Mouse (Mus musculus): ENCODE results near the gene Dip2c. TPM values are rescaled to one million over a fixed set of nuclear protein-coding genes. Genes with fewer than 3 reads are reported as not detected.

The Dip2c gene
- total RNA-seq (2022), result 10 to 100 TPM; 38.1 to 45.2 (median 41.7) TPM

GRCm38 (mm10) chr13:9276322-9276855 lies at the start of gene Dip2c:
Gene Dip2c, plus strand, starts transcription at chr13:9276528.
- DNase-seq (ENCODE audit: low spot score), result peak; percentile 86

GRCm38 (mm10) chr13:9227078-9227477 lies 49.2 kb upstream of the Dip2c start:
- no peak for DNase-seq (ENCODE audit: low spot score)

- no peak for DNase-seq (ENCODE audit: low spot score)
These were observed 38.8 kb upstream of the Dip2c start for GRCm38 (mm10) chr13:9237495-9237894.

GRCm38 (mm10) chr13:9239127-9239526 lies 37.2 kb upstream of the Dip2c start:
- DNase-seq (ENCODE audit: low spot score), result no peak

GRCm38 (mm10) chr13:9239631-9240236 lies 36.6 kb upstream of the Dip2c start:
- DNase-seq (ENCODE audit: low spot score), result no peak

- no peak for DNase-seq (ENCODE audit: low spot score)
These were observed 14.6 kb upstream of the Dip2c start for GRCm38 (mm10) chr13:9261748-9262147.

- no peak for DNase-seq (ENCODE audit: low spot score)
These were observed 10.8 kb upstream of the Dip2c start for GRCm38 (mm10) chr13:9265516-9265915.

- peak; percentile 9 for DNase-seq (ENCODE audit: low spot score)
These were observed 710 bp downstream of the Dip2c start for GRCm38 (mm10) chr13:9276856-9277620.

- peak; percentile 20 for DNase-seq (ENCODE audit: low spot score)
These were observed 1.3 kb downstream of the Dip2c start for GRCm38 (mm10) chr13:9277621-9277960.

- DNase-seq (ENCODE audit: low spot score), result no peak
These were observed 2.3 kb downstream of the Dip2c start for GRCm38 (mm10) chr13:9278636-9279035.

- no peak for DNase-seq (ENCODE audit: low spot score)
These were observed 6.7 kb downstream of the Dip2c start for GRCm38 (mm10) chr13:9283050-9283449.

GRCm38 (mm10) chr13:9289916-9290315 lies 13.6 kb downstream of the Dip2c start:
- no peak for DNase-seq (ENCODE audit: low spot score)

GRCm38 (mm10) chr13:9296285-9296684 lies 20.0 kb downstream of the Dip2c start:
- DNase-seq (ENCODE audit: low spot score), result no peak

GRCm38 (mm10) chr13:9297266-9297665 lies 20.9 kb downstream of the Dip2c start:
- no peak for DNase-seq (ENCODE audit: low spot score)

- DNase-seq (ENCODE audit: low spot score), result no peak
These were observed 21.4 kb downstream of the Dip2c start for GRCm38 (mm10) chr13:9297689-9298088.

GRCm38 (mm10) chr13:9299657-9300056 lies 23.3 kb downstream of the Dip2c start:
- DNase-seq (ENCODE audit: low spot score), result no peak

- no peak for DNase-seq (ENCODE audit: low spot score)
These were observed 32.5 kb downstream of the Dip2c start for GRCm38 (mm10) chr13:9308863-9309262.

GRCm38 (mm10) chr13:9310806-9311205 lies 34.5 kb downstream of the Dip2c start:
- no peak for DNase-seq (ENCODE audit: low spot score)

GRCm38 (mm10) chr13:9312916-9313315 lies 36.6 kb downstream of the Dip2c start:
- peak; percentile 46 for DNase-seq (ENCODE audit: low spot score)

- DNase-seq (ENCODE audit: low spot score), result peak; percentile 33
These were observed 37.9 kb downstream of the Dip2c start for GRCm38 (mm10) chr13:9314099-9314712.

GRCm38 (mm10) chr13:9314713-9315112 lies 38.4 kb downstream of the Dip2c start:
- no peak for DNase-seq (ENCODE audit: low spot score)

GRCm38 (mm10) chr13:9319745-9320144 lies 43.4 kb downstream of the Dip2c start:
- no peak for DNase-seq (ENCODE audit: low spot score)

- no peak for DNase-seq (ENCODE audit: low spot score)
These were observed 48.9 kb downstream of the Dip2c start for GRCm38 (mm10) chr13:9325262-9325661.
